Mouse (Mus musculus): ENCODE results near the gene Vamp5. TPM values are rescaled to one million over a fixed set of nuclear protein-coding genes. Genes with fewer than 3 reads are reported as not detected.
A peak's percentile ranks its signal among the peaks of the same experiment; 100 is the strongest.

Gene Vamp5
- total and polyA plus RNA-seq, 3 experiments, result 163 to 187 (median 183) TPM

GRCm38 (mm10) chr6:72386561-72386960 lies 6.3 kb upstream of the Vamp5 start:
- no peaks in the 10 kb centered on the region for H3K27me3 ChIP-seq (ENCODE audit: insufficient read depth, low read length)
- peaks cover 63% of the 10 kb centered on the region for H3K36me3 ChIP-seq (replicated peaks)
- peaks cover 76% of the 10 kb centered on the region for H3K4me1 ChIP-seq (ENCODE audit: insufficient read depth, low read depth, low read length)
- H3K9me3 ChIP-seq (replicated peaks), result no peaks in the 10 kb centered on the region
- DNase-seq (ENCODE audit: low spot score) (no peak), ATAC-seq (ENCODE audit: extremely low read depth, insufficient number of reproducible peaks, low FRiP score, poor library complexity, severe bottlenecking) (no peak)
- TF ChIP-seq CTCF (IDR thresholded peaks at IDR 0.05; ENCODE audit: low read depth, low read length) (no peak), TAL1 (conservative IDR thresholded peaks at IDR 0.05; ENCODE audit: low read depth, low read length) (no peak), POLR2AphosphoS5 (IDR thresholded peaks at IDR 0.05; ENCODE audit: insufficient replicate concordance, low read depth, low read length) (no peak), GATA2 (IDR thresholded peaks at IDR 0.05; ENCODE audit: borderline replicate concordance, low read depth, low read length) (no peak), GATA1 (IDR thresholded peaks at IDR 0.05; ENCODE audit: borderline replicate concordance, low read length) (no peak)
- H3K4me3 ChIP-seq (ENCODE audit: low read depth, low read length), result no peak overlapping the region; the same call in 1 of the 2 replicates

GRCm38 (mm10) chr6:72385258-72385657 lies 5.0 kb upstream of the Vamp5 start:
- DNase-seq (ENCODE audit: low spot score) (no peak), ATAC-seq (ENCODE audit: extremely low read depth, insufficient number of reproducible peaks, low FRiP score, poor library complexity, severe bottlenecking) (no peak)
- Histone ChIP-seq H3K4me3 (ENCODE audit: low read depth, low read length) (peak overlapping the region; percentile 1; the same call in 1 of the 2 replicates), H3K9me3 (replicated peaks) (no peaks in the 10 kb centered on the region), H3K4me1 (ENCODE audit: insufficient read depth, low read depth, low read length) (peaks cover 81% of the 10 kb centered on the region), H3K36me3 (replicated peaks) (peaks cover 60% of the 10 kb centered on the region), H3K27me3 (ENCODE audit: insufficient read depth, low read length) (no peaks in the 10 kb centered on the region)
- TF ChIP-seq GATA2 (IDR thresholded peaks at IDR 0.05; ENCODE audit: borderline replicate concordance, low read depth, low read length) (no peak), POLR2AphosphoS5 (IDR thresholded peaks at IDR 0.05; ENCODE audit: insufficient replicate concordance, low read depth, low read length) (no peak), GATA1 (IDR thresholded peaks at IDR 0.05; ENCODE audit: borderline replicate concordance, low read length) (no peak)

GRCm38 (mm10) chr6:72383952-72384351 lies 3.7 kb upstream of the Vamp5 start:
- TF ChIP-seq TAL1 (conservative IDR thresholded peaks at IDR 0.05; ENCODE audit: low read depth, low read length), result peak; percentile 91
- no peak for TF ChIP-seq CTCF (IDR thresholded peaks at IDR 0.05; ENCODE audit: low read depth, low read length)
- TF ChIP-seq POLR2AphosphoS5 (IDR thresholded peaks at IDR 0.05; ENCODE audit: insufficient replicate concordance, low read depth, low read length), result peak; percentile 76; the same call in 1 of the 2 replicates
- TF ChIP-seq GATA1 (IDR thresholded peaks at IDR 0.05; ENCODE audit: borderline replicate concordance, low read length), result no peak
- TF ChIP-seq GATA2 (IDR thresholded peaks at IDR 0.05; ENCODE audit: borderline replicate concordance, low read depth, low read length), result no peak
- ATAC-seq (ENCODE audit: extremely low read depth, insufficient number of reproducible peaks, low FRiP score, poor library complexity, severe bottlenecking) (peak; percentile 86), DNase-seq (ENCODE audit: low spot score) (peak; percentile 52)
- Histone ChIP-seq H3K4me1 (ENCODE audit: insufficient read depth, low read depth, low read length) (peaks cover 82% of the 10 kb centered on the region), H3K36me3 (replicated peaks) (peaks cover 52% of the 10 kb centered on the region), H3K4me3 (ENCODE audit: low read depth, low read length) (no peak overlapping the region), H3K27me3 (ENCODE audit: insufficient read depth, low read length) (no peaks in the 10 kb centered on the region), H3K9me3 (replicated peaks) (no peaks in the 10 kb centered on the region)

DNA sequence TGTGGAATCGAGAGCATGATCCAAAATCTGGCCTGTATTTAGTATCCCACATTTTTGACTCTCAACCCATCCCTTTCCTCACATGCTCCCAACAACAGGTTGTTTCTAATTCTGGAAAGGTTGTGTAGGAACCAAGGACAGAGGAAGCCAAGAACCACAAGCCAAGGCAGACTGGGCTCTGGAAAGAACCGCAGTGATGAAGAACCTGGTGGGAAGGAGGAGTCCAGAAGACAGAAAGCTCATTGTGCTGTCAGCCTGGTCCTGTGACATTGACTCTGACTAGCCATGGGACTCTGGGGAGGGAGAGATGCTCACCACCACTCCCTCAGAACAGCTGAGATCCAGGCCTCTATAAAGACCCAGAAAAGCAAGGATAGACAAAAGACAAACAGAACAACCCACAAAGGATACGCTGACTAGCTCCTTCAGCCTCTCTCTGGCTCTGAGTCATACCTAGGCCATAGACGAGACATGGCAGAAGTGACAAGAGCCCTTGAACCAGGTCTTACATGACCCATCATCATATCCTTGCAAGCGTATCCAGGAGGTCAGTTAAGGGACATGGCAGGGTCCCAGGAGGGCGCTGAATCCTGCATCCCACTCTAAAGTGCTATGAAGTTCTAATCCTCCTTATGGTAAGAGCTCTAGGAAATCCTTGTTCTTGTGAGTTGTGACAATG lies 3.0 kb upstream of the Vamp5 start:
- peaks cover 51% of the 10 kb centered on the region for H3K36me3 ChIP-seq (replicated peaks)
- H3K4me3 ChIP-seq (ENCODE audit: low read depth, low read length), result no peak overlapping the region; the same call in 1 of the 2 replicates
- no peaks in the 10 kb centered on the region for H3K9me3 ChIP-seq (replicated peaks)
- H3K27me3 ChIP-seq (ENCODE audit: insufficient read depth, low read length), result no peaks in the 10 kb centered on the region
- ATAC-seq (ENCODE audit: extremely low read depth, insufficient number of reproducible peaks, low FRiP score, poor library complexity, severe bottlenecking) (no peak), DNase-seq (ENCODE audit: low spot score) (no peak)
- H3K4me1 ChIP-seq (ENCODE audit: insufficient read depth, low read depth, low read length), result peaks cover 80% of the 10 kb centered on the region
- TF ChIP-seq TAL1 (conservative IDR thresholded peaks at IDR 0.05; ENCODE audit: low read depth, low read length) (no peak), CTCF (IDR thresholded peaks at IDR 0.05; ENCODE audit: low read depth, low read length) (no peak), POLR2AphosphoS5 (IDR thresholded peaks at IDR 0.05; ENCODE audit: insufficient replicate concordance, low read depth, low read length) (no peak; the same call in 1 of the 2 replicates), GATA1 (IDR thresholded peaks at IDR 0.05; ENCODE audit: borderline replicate concordance, low read length) (no peak), GATA2 (IDR thresholded peaks at IDR 0.05; ENCODE audit: borderline replicate concordance, low read depth, low read length) (no peak)

GRCm38 (mm10) chr6:72382494-72382893 lies 2.2 kb upstream of the Vamp5 start:
- H3K36me3 ChIP-seq (replicated peaks), result peaks cover 51% of the 10 kb centered on the region
- ATAC-seq (ENCODE audit: extremely low read depth, insufficient number of reproducible peaks, low FRiP score, poor library complexity, severe bottlenecking), result no peak

DNA sequence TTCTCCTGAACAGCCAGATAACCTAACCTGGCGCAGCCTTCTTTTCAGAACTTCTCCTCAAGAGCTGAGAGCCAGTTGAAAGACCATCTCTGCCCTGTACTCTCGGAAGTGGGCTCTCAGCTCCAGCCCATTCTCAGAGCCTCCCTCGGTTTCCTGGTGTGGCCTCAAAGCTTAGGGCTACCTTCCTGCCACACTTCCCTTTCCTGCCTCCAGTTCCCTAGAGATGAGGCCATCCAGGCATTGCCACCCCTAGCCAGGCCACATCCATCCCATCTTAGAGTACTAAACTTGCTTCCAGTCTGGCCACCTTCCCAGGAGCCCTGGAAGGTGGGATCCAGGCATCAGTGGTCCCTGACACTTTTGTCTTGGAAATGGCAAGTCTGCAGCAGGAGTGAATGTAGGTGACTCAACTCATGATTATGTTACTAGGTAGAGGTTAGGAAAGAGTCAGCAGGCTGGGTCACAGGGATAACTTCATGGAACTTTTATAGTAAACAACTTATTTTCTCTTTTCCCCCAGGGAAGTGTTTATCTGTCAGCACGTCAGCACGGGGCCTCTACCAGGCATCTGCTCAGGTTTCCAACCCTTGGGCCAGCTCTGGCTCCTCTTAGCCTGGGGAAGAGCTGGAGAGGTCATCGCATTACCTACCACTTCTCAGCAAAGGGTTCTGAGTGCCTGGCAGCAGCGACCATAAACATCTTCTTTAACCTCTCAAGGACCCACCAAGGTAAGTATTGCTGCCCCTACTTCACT lies 714 bp downstream of the Vamp5 start:
- Histone ChIP-seq H3K4me1 (ENCODE audit: insufficient read depth, low read depth, low read length) (peaks cover 83% of the 10 kb centered on the region), H3K36me3 (replicated peaks) (peaks cover 50% of the 10 kb centered on the region), H3K9me3 (replicated peaks) (no peaks in the 10 kb centered on the region), H3K27me3 (ENCODE audit: insufficient read depth, low read length) (no peaks in the 10 kb centered on the region), H3K4me3 (ENCODE audit: low read depth, low read length) (peak overlapping the region; percentile 98)
- ATAC-seq (ENCODE audit: extremely low read depth, insufficient number of reproducible peaks, low FRiP score, poor library complexity, severe bottlenecking) (no peak), DNase-seq (ENCODE audit: low spot score) (peak; percentile 20)
- TF ChIP-seq POLR2AphosphoS5 (IDR thresholded peaks at IDR 0.05; ENCODE audit: insufficient replicate concordance, low read depth, low read length) (no peak), TAL1 (conservative IDR thresholded peaks at IDR 0.05; ENCODE audit: low read depth, low read length) (no peak), GATA1 (IDR thresholded peaks at IDR 0.05; ENCODE audit: borderline replicate concordance, low read length) (no peak), GATA2 (IDR thresholded peaks at IDR 0.05; ENCODE audit: borderline replicate concordance, low read depth, low read length) (no peak), CTCF (IDR thresholded peaks at IDR 0.05; ENCODE audit: low read depth, low read length) (no peak)

More at GRCm38 (mm10) chr6:72382494-72382893, 2.2 kb upstream of the Vamp5 start:
- H3K4me1 ChIP-seq (ENCODE audit: insufficient read depth, low read depth, low read length), result peaks cover 80% of the 10 kb centered on the region
- TF ChIP-seq POLR2AphosphoS5 (IDR thresholded peaks at IDR 0.05; ENCODE audit: insufficient replicate concordance, low read depth, low read length) (no peak), TAL1 (conservative IDR thresholded peaks at IDR 0.05; ENCODE audit: low read depth, low read length) (no peak), GATA1 (IDR thresholded peaks at IDR 0.05; ENCODE audit: borderline replicate concordance, low read length) (no peak), CTCF (IDR thresholded peaks at IDR 0.05; ENCODE audit: low read depth, low read length) (no peak), GATA2 (IDR thresholded peaks at IDR 0.05; ENCODE audit: borderline replicate concordance, low read depth, low read length) (no peak)
- no peaks in the 10 kb centered on the region for H3K27me3 ChIP-seq (ENCODE audit: insufficient read depth, low read length)
- H3K9me3 ChIP-seq (replicated peaks), result no peaks in the 10 kb centered on the region
- DNase-seq (ENCODE audit: low spot score), result no peak
- H3K4me3 ChIP-seq (ENCODE audit: low read depth, low read length), result no peak overlapping the region; the same call in 1 of the 2 replicates

Data from G1E (cell line).